Mouse (Mus musculus) spleen, postnatal 10 days (tissue): ENCODE measurements at regions not wholly inside any gene's neighbourhood (a gene's known extent, or its start where the extent isn't known, plus 50 kb on each side); places are given as distances from the start of the nearest gene placed in this dataset.

Experiments used
- DNase-seq, 2 experiments: peaks; one replicate each; pipeline ENCODE4 v3.0.0; 2021 to 2022; ENCODE audit warnings: low spot score in 2 of 2

DNA sequence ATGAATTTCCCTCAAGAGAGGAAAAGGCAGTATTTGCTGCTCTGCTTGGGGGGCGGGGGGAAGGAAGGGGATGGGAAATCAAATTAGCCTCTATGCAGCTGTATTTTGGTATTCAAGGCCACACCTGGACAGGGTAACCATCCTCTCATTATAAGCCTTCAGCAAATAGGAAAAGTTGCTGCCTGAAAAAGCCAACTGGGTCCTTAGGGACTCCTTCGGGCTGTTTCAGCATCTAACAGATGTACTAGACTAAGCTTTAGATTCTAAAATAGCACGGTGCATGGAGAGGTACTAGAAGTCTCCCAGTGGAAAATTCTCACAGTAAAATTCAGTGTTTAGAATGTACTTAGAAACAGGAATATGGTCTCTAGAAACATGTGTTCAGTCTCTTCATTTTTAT, 183.1 kb downstream of the Gm13691 start:
- no peak for DNase-seq

DNA sequence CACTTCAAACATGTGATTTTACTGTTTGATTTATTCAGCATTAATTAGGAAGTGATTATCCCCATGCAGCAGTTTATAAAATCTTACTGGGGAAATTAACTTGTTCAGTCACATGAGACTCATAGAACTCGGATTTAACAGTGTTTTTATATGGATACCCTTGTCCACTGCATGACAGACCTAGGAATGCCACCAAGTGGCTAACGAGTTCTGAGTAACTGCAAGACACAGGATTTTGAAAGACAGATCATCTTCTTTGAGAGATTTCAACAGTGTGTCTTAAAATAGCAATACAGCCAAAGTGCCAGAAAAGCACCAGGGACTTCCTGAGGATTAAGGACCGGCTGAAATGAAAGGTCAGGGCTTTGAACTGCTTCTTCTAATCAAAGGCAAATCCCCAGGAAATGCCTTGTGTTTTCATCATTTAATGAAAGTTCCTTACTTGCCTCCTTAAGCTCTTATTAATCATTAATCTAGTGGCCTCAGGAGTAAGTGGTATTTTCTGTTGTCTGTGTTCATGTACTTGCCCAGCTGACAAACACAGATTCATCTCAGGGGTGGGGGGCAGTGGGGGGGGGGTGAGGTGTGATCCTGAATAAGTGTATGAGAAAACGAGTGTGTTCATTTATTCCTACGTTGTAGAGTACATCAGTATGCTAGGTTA, 193.4 kb downstream of the Gm13691 start:
- no peak for DNase-seq

DNA sequence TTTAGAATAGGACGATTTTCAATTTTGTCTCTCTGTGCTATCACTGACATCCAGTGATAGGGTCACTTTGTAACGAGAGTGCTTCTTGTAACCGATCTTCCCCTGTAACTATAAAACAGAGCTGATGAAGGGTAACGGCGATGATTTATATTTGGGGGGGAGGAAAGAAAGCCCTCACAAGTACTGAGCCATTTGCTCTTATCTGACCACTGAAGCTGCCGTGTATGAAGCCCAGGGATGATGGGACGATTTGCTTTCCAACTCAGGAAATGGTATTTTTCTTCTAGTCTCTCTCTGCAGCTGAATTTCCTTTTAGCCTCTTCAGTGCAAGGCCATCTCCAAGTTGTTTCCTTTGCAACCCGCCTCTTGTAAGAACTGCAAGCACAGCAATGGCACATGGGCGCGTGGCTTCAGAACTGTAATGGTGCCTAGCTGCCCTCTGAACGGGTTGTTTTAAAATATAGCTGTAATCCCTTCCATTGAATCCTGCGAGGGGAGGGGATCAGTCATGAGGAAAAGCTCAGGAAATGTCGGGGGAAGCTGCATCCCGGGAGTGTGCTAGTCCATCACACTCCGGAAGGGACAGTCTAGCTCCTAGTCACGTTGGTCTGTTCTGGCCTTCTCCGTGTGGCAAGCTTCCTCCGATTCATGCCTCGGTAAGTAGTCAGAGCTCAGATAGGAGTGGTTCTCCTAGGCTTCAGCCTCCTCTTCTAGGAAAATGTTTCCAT, 194.1 kb downstream of the Gm13691 start:
- DNase-seq = no peak

DNA sequence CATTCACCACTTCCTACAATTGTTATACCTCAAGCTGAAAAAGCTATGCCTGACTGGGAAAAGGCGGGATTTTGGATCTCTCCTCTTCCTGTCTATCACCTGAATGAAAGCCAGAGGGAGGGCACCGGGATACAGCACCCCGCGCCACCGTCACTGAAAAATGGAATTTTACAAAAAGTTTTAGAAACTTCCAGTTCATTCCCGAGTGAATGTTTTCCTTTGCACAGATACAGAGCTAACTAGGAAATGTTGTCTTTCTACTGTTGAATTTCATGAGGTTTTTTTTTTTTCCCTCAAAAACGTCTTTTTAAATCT, 194.6 kb downstream of the Gm13691 start:
- no peak for DNase-seq

DNA sequence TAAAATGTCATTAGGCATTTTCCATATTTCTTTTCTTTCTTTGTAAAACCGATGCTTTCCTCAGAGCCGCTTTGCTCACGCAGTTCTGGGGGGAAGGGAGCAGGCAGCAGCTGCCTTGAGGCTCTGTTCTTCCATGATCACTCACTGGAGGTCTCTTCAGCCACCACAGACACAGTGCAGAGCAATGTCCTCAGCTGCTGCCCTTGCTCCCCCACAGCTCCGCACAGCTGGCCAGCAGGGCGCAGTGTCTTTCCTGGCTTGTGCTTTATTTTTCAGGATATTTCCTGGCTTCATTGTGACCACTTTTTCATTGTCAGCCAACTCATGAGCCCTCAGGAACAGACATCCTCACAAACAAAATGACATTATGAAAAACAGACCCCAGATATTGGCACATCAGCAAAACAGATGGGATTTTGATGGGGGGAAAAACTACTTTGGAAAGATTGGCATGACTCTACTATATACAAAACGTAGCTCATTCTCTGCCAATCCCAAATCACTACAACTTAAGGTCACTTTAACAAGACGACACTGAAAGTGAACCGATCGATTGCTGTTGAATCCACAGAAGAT, 195.9 kb downstream of the Gm13691 start:
- no peak for DNase-seq

DNA sequence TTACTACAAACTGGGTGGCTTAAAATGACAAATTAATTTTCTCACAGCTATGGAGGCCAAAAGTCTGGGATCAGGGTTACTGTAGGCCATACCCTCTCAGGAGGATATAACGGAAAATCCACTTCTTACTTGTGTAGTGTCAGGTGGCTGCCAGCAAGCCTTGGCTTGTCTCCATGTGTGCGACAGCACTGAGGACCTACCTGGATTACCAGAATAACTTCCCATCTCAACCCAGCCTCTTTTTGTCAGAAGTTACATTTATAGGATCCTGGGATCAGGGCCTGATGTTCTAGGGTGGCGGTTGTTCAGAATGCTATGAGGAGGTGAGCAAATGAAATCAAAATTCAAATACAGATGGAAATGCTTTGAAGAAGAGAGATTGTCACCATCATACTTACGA, 197.1 kb downstream of the Gm13691 start:
- no peak for DNase-seq

DNA sequence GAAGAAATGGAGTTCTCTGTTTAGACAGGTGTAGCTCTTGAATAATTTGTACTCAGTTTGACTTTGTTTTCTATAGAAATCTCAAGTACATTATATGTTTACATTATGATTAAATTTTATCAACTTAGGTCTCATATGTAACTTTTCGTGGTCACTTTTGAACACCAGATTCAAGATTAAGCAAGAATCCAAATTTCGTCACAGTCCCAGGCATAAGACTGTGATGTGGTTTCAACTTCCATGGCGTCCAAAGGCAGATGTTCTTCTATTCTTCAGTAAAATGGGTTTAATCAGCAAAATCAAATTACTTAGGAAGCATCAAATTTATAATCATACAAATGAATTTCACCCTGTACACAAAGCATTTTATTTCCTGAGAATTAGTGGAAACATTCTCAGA, 198.9 kb downstream of the Gm13691 start:
- DNase-seq = no peak

DNA sequence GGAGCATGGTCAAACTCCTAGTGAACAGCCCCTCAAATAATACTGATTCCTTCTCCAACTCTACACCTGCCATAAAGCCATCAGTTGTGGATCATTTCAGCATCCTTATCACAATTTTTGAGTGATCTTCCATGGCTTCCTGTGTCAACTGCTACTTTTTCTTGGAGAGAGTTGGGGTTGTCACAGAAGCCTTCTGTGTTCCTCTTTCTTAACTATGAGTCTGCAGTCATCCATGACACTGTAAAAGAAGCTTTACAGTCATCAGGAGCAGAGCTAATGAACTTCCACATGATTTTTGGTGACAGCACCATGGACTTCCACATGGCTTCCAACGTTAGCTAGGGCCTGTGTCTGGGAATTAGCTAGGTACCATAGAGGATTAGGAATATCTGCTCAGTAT, 208.1 kb downstream of the Calcrl start:
- DNase-seq = no peak

DNA sequence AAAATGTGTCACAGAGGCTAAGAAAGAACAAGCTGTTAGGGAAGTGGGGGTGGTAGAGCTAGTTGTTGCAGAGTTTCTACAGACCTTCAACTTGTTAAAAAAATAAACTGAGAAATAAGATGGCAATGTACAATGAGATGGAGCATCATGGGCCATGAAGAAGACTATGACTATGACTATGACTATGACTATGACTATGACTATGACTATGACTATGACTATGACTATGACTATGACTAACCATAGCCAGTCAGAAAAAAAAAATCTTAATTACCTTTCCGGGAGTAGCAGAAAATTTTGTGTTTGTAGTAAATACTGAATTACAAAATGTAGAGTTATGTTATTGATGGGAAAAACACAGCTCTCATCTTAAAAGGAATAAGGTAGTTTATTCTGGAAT, 203.2 kb downstream of the Calcrl start:
- DNase-seq = no peak

DNA sequence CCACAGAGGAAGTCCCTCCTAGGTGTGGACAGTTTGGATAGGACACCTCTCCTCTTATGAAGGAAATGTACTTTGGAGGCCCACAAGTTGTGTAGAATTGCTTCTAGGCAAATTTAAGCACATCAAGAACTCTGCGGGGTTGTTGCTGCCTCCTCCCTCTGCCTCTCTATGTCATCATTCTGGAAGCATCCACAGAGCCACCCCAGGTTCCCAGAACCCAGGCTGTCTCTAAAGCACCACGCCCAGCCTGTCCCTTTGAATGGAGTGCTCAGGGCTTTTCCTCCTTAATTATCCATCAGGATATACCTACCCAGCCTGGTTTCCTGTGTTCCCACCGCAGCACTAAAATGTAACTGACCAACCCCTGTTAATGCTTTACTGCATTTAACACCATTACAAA, 195.4 kb downstream of the Calcrl start:
- DNase-seq = no peak

DNA sequence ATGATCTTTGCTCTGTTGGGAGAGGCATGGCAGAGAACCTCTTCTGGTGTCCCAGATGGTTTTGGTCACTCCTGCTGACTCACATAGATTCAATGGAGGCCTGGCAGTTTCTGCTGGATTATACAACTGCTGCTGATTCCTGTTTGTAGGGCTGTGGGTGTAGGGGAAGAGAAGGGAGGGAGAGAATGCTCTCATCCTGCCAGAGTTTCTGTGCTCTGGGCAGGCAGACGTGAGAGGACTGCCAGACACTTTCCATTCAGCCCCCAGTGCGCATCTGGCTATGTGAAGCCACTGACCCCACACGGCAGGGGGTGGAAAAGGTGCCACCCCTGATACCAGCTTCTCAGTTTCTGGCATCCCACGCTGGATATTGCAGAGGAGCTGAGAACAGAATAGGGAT, 189.6 kb downstream of the Calcrl start:
- no peak for DNase-seq

DNA sequence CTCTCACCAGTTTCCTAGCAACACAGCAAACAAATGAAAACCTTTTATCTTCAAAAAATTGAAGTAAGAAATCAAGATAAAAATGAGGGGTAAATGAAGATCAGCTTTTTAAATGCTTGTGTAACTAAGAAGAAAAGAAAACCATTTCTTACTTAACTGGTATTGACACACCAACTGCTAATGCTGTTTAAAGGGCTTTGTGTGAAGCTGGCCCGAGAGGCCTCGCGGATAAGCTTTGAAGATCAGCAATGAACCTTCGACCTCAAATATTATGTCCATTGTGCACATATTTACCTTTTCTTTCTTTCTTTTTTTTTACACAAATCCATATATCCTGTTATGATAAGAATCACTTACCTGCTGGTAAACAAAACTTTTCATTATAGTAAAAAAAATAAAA, 184.0 kb downstream of the Calcrl start:
- no peak for DNase-seq

DNA sequence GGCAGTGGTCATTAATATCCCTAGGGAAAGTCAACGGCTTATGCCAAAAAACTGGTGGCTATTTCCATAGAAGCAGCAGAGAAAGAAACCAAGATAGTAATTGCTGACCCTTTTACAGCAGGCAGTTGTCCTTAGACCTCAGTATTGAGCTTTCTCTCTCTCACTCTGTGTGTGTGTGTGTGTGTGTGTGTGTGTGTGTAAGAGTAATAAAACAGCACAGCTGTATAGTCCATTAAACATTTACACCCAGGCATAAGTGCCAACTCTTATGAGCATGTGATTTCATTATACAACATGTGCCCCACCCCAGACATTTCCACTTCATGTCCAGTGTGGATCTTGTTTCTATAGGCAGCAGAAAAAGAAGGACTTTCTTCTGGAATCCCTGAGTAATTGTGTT, 183.2 kb downstream of the Calcrl start:
- no peak for DNase-seq

DNA sequence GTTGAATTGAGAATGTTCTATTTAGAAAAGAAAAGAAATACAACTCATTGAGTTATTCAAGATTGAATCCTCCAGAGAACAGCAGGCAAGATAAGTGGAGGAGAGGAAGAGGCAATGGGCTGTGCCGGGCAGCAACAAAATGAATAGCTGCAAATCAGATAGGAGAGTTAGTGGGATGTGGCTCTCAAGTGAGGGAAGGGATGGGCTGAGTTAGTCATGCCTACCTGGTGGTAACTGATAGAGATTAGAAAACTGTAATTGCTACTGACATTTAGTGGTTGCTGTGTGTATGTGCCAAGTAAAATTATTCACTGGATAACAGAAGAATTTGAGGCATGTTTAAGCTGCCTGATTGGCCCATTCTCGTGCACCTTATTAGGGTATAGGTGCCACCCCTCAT, 179.3 kb downstream of the Calcrl start:
- DNase-seq = no peak

DNA sequence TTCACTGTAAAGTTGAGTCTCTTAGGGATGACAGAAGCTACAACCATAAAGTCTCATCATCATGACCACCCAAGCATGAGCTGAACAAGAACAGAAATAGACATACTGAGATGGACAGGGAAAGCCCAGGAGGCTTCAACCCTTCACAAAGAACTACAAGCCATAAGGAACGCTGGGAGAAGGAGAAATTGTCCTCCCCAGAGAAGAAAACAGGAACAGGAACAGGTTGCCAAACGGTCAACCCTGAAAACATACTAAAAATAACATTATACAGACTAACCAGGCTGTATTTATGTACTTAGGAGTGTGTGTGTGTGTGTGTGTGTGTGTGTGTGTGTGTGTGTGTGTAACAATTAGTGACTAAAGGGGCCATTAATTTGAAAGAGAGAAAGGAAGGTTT, 178.6 kb downstream of the Calcrl start:
- DNase-seq = no peak

DNA sequence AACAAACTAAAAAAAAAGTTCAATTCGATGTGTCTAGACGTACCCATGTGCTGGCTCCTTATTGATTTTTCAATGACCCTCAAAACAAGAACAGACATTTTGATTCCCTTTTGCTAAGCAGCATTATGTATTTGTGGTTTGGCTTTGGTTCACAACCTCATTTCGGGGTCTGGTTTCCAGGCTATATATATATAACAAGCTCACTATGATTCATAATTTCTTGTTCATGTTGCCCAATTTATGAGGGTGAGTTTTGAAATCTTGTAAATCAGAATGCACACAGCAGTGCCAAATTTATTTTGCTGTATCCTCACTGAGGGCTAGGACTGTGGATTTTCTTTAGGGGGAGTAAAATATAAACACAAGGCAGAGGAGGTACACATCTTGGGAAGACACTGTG, 177.0 kb downstream of the Calcrl start:
- DNase-seq = no peak

DNA sequence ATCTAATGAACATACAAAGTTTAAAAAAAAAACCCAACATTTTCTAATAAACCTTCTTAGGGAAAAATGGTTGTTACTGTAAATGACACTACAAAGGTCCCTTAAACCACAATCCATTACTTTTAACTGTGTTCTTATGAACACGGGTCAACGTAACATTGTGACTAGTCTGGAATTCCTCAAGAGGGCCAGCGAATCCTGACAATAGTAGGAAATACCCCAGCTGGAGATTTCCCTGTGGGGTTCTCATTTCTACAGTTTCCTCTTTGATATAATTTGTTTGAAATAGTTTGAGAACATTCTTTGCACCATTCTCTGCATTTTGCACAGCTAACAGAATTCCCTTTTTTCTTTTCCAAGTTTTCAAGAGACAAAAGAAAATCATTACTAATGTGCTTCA, 175.3 kb downstream of the Calcrl start:
- no peak for DNase-seq

DNA sequence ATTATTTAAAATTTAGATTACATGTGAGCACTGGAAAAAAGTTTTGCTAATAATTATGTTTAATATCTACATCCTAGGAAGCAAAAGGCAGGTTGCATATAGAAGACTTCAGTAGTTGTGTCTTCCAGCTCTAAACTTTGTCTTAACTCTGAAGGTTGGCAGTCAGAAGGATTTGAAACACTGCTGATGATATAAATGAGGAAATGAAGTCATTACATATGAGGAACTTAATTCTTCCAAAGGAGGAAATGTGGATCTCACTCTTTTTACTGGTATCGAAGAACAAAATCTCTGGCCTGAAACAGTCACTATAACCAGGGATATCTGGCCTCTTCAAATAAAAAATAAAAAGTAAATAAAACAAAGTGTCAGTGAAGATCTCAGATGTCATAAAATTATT, 173.1 kb downstream of the Calcrl start:
- DNase-seq = no peak

DNA sequence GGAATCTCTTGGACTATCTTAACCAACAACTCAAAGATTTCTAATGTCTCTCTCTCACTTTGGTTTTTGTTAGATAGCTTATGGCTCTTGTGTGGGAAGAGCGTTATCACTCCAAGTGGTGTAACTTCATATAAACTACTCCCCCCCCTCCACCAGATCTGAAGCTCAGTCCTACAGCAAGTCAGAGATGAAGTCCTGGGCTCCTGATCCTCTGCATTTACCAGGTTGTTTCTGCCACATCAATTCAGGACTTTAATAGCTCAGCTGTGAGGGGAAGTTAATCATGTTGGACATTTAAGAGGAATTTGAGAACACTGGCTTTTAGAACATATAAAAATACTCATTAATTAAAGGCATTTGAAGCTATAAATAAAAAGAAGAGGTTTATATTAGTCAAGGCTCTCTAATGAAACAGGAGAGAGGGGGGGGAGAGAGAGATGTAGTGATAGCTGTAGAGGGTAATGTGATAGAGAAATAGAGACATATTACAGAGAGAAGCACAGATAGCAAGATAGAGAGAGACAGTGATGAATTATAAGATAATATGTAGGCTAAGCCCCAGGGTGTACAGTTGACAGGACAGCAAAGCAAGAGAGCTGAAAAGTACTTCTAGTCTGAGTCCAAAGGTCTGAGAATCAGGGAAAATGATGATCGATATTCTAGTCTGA, 166.7 kb downstream of the Calcrl start:
- DNase-seq = no peak

DNA sequence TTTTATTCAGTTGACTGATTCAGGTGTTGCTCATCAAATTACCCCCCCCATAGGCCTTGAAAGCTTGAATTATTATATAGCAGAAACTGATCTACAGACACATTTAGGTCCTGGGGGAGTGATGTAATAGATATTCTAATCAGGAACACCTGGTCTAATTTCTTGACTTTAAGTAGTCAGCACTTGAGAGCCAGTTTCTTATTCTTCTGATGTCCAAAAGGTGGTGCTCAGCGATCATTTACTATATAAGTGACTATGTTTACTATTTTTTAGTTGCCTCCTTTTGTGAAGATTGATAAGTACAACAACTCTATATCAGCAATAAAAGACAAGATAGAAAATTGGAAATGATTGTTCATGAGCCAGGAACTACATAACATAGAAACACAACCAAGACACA, 166.0 kb downstream of the Calcrl start:
- DNase-seq = no peak

DNA sequence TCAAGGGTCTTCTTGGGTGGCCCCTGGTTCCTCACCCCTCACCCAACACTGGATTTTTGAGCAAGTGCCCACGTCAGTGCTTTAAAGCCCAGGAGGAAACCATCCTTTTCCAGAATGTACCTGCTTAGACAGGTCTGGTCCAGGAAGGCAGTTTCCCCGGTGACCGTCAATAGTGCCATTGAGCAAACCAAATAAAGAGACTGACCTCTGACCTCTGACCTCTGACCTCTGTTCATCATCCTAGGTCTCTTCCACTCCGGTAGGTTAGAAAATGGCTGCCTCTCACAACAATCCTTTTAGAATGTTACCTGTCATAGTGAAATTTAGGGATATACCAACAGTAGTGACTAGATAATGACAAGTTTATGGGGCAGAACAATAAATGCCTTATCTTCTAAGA, 164.5 kb downstream of the Calcrl start:
- DNase-seq = no peak

DNA sequence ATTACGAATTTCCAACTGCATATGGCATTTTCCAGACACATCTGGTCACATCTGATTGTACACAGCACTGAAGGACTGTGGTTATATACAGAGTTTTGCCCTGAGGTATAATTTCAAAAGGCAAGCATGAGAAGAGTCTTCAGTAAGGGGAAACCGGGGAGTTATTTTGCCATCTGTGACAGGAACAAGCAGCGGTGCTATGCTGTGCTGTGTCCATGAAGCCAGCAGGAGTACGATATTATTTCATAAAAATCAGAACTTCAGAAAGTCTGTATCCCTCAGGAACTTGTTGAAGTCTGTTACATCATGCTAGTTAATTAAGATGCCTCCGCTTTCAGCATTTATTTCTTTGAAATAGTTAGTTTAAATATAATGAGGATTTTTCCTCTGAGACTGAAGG, 163.7 kb downstream of the Calcrl start:
- no peak for DNase-seq

DNA sequence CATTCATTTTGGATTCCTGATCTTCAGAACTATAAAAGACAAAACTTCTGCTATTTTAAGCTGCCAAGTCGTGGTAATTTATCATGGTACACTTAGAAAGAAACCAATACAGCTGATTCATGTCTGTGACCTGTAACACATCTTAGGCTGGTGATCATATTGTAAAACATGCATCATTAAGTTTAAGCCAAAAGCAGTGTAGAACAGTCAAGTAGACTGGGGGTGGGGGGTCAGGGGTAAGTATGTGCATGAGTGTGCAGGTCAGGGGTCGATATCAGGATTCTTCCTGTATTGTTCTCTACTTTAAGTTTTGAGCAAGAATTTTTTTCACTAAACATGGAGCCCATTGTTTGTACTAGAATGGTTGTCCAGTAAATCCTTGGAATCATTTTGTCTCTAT, 160.7 kb downstream of the Calcrl start:
- no peak for DNase-seq
